In genomic region chr12:87388122-87388774, GRCm38 (mm10) we compare ENCODE assay signal across 8 mouse cellular contexts. TPM values are rescaled to one million over a fixed set of nuclear protein-coding genes. Genes with fewer than 3 reads are reported as not detected.
DNase-seq lines count a peak whose midpoint lies in the region; ATAC-seq lines count a peak whose summit lies in the region.

TSS of gene Sptlc2 (minus strand) at chr12:87388355.

- peaks cover 14% of the 10 kb centered on the region for H3K4me1 ChIP-seq in heart, embryonic 10.5 days
- H3K4me1 ChIP-seq in kidney, embryonic 15.5 days = peaks cover 13% of the 10 kb centered on the region

- H3K4me2 ChIP-seq in kidney, embryonic 15.5 days = peak within 1 kb of the TSS; percentile 94

- H3K27ac ChIP-seq in heart, embryonic 10.5 days = peak within 1 kb of the TSS; percentile 93
- peak within 1 kb of the TSS; percentile 89 for H3K27ac ChIP-seq in kidney, embryonic 15.5 days

- no peaks in the 10 kb centered on the region for H3K9me3 ChIP-seq in heart, embryonic 10.5 days
- no peaks in the 10 kb centered on the region for H3K9me3 ChIP-seq in kidney, embryonic 15.5 days (replicated peaks)

- peak; percentile 98 for ATAC-seq in erythroblast, adult 5-6 weeks (replicated peaks; ENCODE audit: low FRiP score, poor library complexity, severe bottlenecking)
- ATAC-seq in kidney, embryonic 15.5 days (replicated peaks; ENCODE audit: low FRiP score) = peak; percentile 99
- ATAC-seq in monocyte, adult 5-6 weeks (replicated peaks; ENCODE audit: insufficient number of reproducible peaks, low FRiP score, low TSS enrichment, poor library complexity, severe bottlenecking) = peak; percentile 98

- no peaks in the 10 kb centered on the region for H3K36me3 ChIP-seq in heart, embryonic 10.5 days
- H3K36me3 ChIP-seq in kidney, embryonic 15.5 days = no peaks in the 10 kb centered on the region

- peak; percentile 97 to 98 for DNase-seq in B cell, adult 2 months
- peak; percentile 100 for DNase-seq in brain, adult 2 months (ENCODE audit: low read depth, low spot score)
- DNase-seq in heart, embryonic 10.5 days (ENCODE audit: low spot score) = peak; percentile 100
- DNase-seq in liver = peak; percentile 99
- DNase-seq in spleen, postnatal 4 days (ENCODE audit: low spot score in 2 of 2) = peak; percentile 99

- H3K4me3 ChIP-seq in heart, embryonic 10.5 days = peak within 1 kb of the TSS; percentile 96
- H3K4me3 ChIP-seq in kidney, embryonic 15.5 days (replicated peaks) = peak within 1 kb of the TSS; percentile 99

- H3K27me3 ChIP-seq in heart, embryonic 10.5 days (ENCODE audit: insufficient read depth, poor library complexity, severe bottlenecking) = no peaks in the 10 kb centered on the region
- no peaks in the 10 kb centered on the region for H3K27me3 ChIP-seq in kidney, embryonic 15.5 days

- peak within 1 kb of the TSS; percentile 90 for H3K9ac ChIP-seq in kidney, embryonic 15.5 days

- WGBS in heart, embryonic 10.5 days = under 1% methylated on average over 45 of the region's 45 CpGs
- under 1% methylated on average over 45 of the region's 45 CpGs for WGBS in kidney, embryonic 15.5 days

RNA-seq across cellular contexts. Expression of gene Sptlc2, which starts in this region (rescaled TPM):
- total RNA-seq in erythroblast, adult 5-6 weeks (2015; ENCODE audit: low replicate concordance) = 43.7 and 57.3 TPM in 2 replicates
- 33.7 and 61.5 TPM in 2 replicates for total RNA-seq in erythroblast, adult 5-6 weeks (2017; ENCODE audit: low replicate concordance)
- polyA plus RNA-seq in heart, embryonic 10.5 days (2016; fragmentation: Nextera tagmentation; extraction: Ambion mirVana) = 76.7 and 76.9 TPM in 2 replicates
- 75.4 and 78.5 TPM in 2 replicates for polyA plus RNA-seq in kidney, embryonic 15.5 days (2015; fragmentation: Nextera tagmentation; extraction: Ambion mirVana)
- total RNA-seq in monocyte, adult 5-6 weeks (2017) = 143 to 275 TPM (median 270 TPM) in 3 replicates

Comparison
In these comparisons a context has a peak if more than half of its experiments do, and no peak if none do; other contexts are left out.
1. Peak in every context shown above with its lines: DNase-seq, ATAC-seq, H3K4me3 ChIP-seq and H3K27ac ChIP-seq.